Mouse (Mus musculus): ENCODE data around the gene Tchhl1. TPM values are rescaled to one million over a fixed set of nuclear protein-coding genes. Genes with fewer than 3 reads are reported as not detected.
A peak's percentile ranks its signal among the peaks of the same experiment; 100 is the strongest.

The Tchhl1 gene
- polyA plus RNA-seq, 1 experiment, result not detected

DNA sequence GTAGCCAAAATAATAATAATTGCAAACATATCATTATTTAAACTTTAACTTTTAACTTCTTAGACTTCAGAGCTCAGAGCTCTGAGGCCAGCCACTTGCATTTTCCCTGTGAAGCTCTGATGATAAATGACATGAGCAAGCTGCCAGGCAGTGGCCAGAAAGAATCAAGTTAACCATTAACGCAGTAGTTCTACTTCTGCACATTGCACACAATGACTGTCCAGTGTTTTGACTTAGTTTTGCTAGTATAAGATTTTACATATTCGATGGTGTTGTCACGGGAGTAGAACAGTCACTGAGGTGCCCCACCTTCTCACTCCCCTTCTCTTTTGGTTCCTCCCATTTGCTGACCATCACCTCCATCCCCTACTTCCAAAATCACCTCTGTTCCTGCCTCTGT is 28.6 kb downstream of the Tchhl1 start:
- no peak for TF ChIP-seq CTCF (IDR thresholded peaks at IDR 0.05; ENCODE audit: insufficient read depth, low read length)
- TF ChIP-seq POLR2A (IDR thresholded peaks at IDR 0.05; ENCODE audit: borderline replicate concordance, extremely low read depth, low read depth, low read length), result no peak
- Histone ChIP-seq H3K4me3 (replicated peaks; ENCODE audit: extremely low read depth, low read depth, low read length) (no peak overlapping the region), H3K4me1 (ENCODE audit: control insufficient read depth, insufficient read depth, low read length) (no peaks in the 10 kb centered on the region)
- no peak for DNase-seq
- WGBS, result 65% methylated on average over 3 of the region's 3 CpGs

GRCm38 (mm10) chr3:93499129-93499528 is 30.6 kb downstream of the Tchhl1 start:
- TF ChIP-seq POLR2A (IDR thresholded peaks at IDR 0.05; ENCODE audit: borderline replicate concordance, extremely low read depth, low read depth, low read length) (no peak), CTCF (IDR thresholded peaks at IDR 0.05; ENCODE audit: insufficient read depth, low read length) (no peak)
- DNase-seq, result no peak
- Histone ChIP-seq H3K4me1 (ENCODE audit: control insufficient read depth, insufficient read depth, low read length) (no peaks in the 10 kb centered on the region), H3K4me3 (replicated peaks; ENCODE audit: extremely low read depth, low read depth, low read length) (no peak overlapping the region)

GRCm38 (mm10) chr3:93504536-93505189 is 36.1 kb downstream of the Tchhl1 start:
- 77% methylated on average over 7 of the region's 7 CpGs for WGBS
- TF ChIP-seq POLR2A (IDR thresholded peaks at IDR 0.05; ENCODE audit: borderline replicate concordance, extremely low read depth, low read depth, low read length) (no peak), CTCF (IDR thresholded peaks at IDR 0.05; ENCODE audit: insufficient read depth, low read length) (no peak)

GRCm38 (mm10) chr3:93505960-93506863 is 37.7 kb downstream of the Tchhl1 start:
- TF ChIP-seq CTCF (IDR thresholded peaks at IDR 0.05; ENCODE audit: insufficient read depth, low read length) (no peak), POLR2A (IDR thresholded peaks at IDR 0.05; ENCODE audit: borderline replicate concordance, extremely low read depth, low read depth, low read length) (peak; percentile 22; the same call in 1 of the 2 replicates)
- H3K4me3 ChIP-seq (replicated peaks; ENCODE audit: extremely low read depth, low read depth, low read length), result peak overlapping the region; percentile 35
- 26% methylated on average over 30 of the region's 30 CpGs for WGBS
- H3K4me1 ChIP-seq (ENCODE audit: control insufficient read depth, insufficient read depth, low read length), result no peaks in the 10 kb centered on the region
- peak; percentile 60 for DNase-seq

More at GRCm38 (mm10) chr3:93504536-93505189, 36.1 kb downstream of the Tchhl1 start:
- Histone ChIP-seq H3K4me1 (ENCODE audit: control insufficient read depth, insufficient read depth, low read length) (no peaks in the 10 kb centered on the region), H3K4me3 (replicated peaks; ENCODE audit: extremely low read depth, low read depth, low read length) (no peak overlapping the region)
- no peak for DNase-seq

DNA sequence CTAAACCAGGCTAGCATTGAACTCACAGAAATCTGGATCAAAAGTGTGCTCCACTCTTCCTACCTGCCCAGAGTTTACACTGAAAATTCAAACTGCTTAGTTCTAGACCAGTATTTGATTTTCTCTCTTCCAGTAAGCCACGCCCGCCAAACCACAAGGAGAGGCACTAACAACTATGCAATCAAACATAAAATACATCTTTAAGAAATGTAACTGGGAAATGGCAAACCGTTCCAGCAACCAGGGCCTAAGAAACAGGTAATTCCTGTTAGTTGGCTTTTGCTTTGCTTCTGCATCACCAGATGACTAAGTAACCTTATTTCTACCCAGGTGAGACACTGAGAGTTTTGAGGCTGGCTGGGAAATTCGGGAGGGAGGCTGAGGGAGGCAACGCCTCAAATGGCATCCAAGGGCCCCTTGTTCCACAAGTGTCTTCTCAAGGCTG is 38.3 kb downstream of the Tchhl1 start:
- Histone ChIP-seq H3K4me1 (ENCODE audit: control insufficient read depth, insufficient read depth, low read length) (no peaks in the 10 kb centered on the region), H3K4me3 (replicated peaks; ENCODE audit: extremely low read depth, low read depth, low read length) (no peak overlapping the region)
- TF ChIP-seq CTCF (IDR thresholded peaks at IDR 0.05; ENCODE audit: insufficient read depth, low read length) (no peak), POLR2A (IDR thresholded peaks at IDR 0.05; ENCODE audit: borderline replicate concordance, extremely low read depth, low read depth, low read length) (no peak)
- DNase-seq, result peak; percentile 33
- WGBS, result 62% methylated on average over 5 of the region's 5 CpGs

GRCm38 (mm10) chr3:93509301-93509700 is 40.7 kb downstream of the Tchhl1 start:
- no peak overlapping the region for H3K4me3 ChIP-seq (replicated peaks; ENCODE audit: extremely low read depth, low read depth, low read length)
- DNase-seq, result no peak
- TF ChIP-seq CTCF (IDR thresholded peaks at IDR 0.05; ENCODE audit: insufficient read depth, low read length), result no peak
- TF ChIP-seq POLR2A (IDR thresholded peaks at IDR 0.05; ENCODE audit: borderline replicate concordance, extremely low read depth, low read depth, low read length), result no peak
- no peaks in the 10 kb centered on the region for H3K4me1 ChIP-seq (ENCODE audit: control insufficient read depth, insufficient read depth, low read length)
- whole genome bisulfite sequencing, result 16% methylated on average over 1 of the region's 1 CpGs

GRCm38 (mm10) chr3:93511036-93511435 is 42.5 kb downstream of the Tchhl1 start:
- whole genome bisulfite sequencing, result 56% methylated on average over 1 of the region's 1 CpGs
- H3K4me1 ChIP-seq (ENCODE audit: control insufficient read depth, insufficient read depth, low read length), result no peaks in the 10 kb centered on the region
- H3K4me3 ChIP-seq (replicated peaks; ENCODE audit: extremely low read depth, low read depth, low read length), result no peak overlapping the region
- no peak for DNase-seq
- TF ChIP-seq POLR2A (IDR thresholded peaks at IDR 0.05; ENCODE audit: borderline replicate concordance, extremely low read depth, low read depth, low read length), result no peak
- no peak for TF ChIP-seq CTCF (IDR thresholded peaks at IDR 0.05; ENCODE audit: insufficient read depth, low read length)

DNA sequence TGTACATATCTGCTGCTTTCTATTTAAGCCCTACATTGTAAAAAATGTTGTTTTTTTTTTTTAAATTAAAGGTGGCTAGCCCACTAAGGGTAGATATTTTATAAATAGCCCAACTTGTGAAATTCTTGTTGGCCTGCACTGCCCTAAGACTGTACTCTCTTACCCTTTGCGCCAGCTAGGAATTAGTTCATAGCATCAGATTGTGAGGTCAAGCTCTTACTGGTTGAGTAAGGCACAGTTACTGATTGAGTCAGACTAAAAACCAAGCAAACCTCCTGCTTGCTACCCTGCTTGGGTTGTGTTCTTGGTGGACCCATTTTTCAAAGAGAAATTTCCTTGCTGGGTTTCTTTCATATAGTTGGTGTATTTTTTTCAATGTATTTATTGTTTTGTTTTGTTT is 43.2 kb downstream of the Tchhl1 start:
- 93% methylated on average over 1 of the region's 1 CpGs for WGBS
- TF ChIP-seq POLR2A (IDR thresholded peaks at IDR 0.05; ENCODE audit: borderline replicate concordance, extremely low read depth, low read depth, low read length) (no peak), CTCF (IDR thresholded peaks at IDR 0.05; ENCODE audit: insufficient read depth, low read length) (no peak)
- no peak for DNase-seq
- Histone ChIP-seq H3K4me3 (replicated peaks; ENCODE audit: extremely low read depth, low read depth, low read length) (no peak overlapping the region), H3K4me1 (ENCODE audit: control insufficient read depth, insufficient read depth, low read length) (no peaks in the 10 kb centered on the region)

- 77% methylated on average over 7 of the region's 7 CpGs for WGBS
- H3K4me3 ChIP-seq (replicated peaks; ENCODE audit: extremely low read depth, low read depth, low read length), result no peak overlapping the region
- H3K4me1 ChIP-seq (ENCODE audit: control insufficient read depth, insufficient read depth, low read length), result no peaks in the 10 kb centered on the region
- no peak for DNase-seq
- no peak for TF ChIP-seq CTCF (IDR thresholded peaks at IDR 0.05; ENCODE audit: insufficient read depth, low read length)
- TF ChIP-seq POLR2A (IDR thresholded peaks at IDR 0.05; ENCODE audit: borderline replicate concordance, extremely low read depth, low read depth, low read length), result no peak
These were observed 44.0 kb downstream of the Tchhl1 start for GRCm38 (mm10) chr3:93512386-93513101.
